Mouse (Mus musculus) midbrain, embryonic 13.5 days (tissue): Measurements from ENCODE around the gene Btnl10. TPM values are rescaled to one million over a fixed set of nuclear protein-coding genes. Genes with fewer than 3 reads are reported as not detected.
"Not testable (repeated sequence)": the region's sequence is repeated elsewhere in the genome, so short reads cannot be mapped to it uniquely, and the experiment has no call there.

Experiments
- ATAC-seq: fragments of 200-750 bp; cut with Nextera tagmentation; 2 replicates; pipeline ENCODE4 v1.8.0; 2017; ENCODE audit warnings: mild to moderate bottlenecking, moderate TSS enrichment, moderate library complexity
- H3K27ac ChIP-seq: fragments of 300-500 bp; sonication (generic); 2 replicates; pipeline ENCODE4 v1.5.1; 2015; ENCODE audit warnings: inconsistent platforms, mild to moderate bottlenecking, moderate library complexity
- H3K27me3 ChIP-seq: fragments of 300-500 bp; sonication (generic); 2 replicates; pipeline ENCODE4 v1.6.1; 2015; ENCODE audit warnings: mild to moderate bottlenecking, inconsistent platforms
- H3K36me3 ChIP-seq: fragments of 300-500 bp; sonication (generic); 2 replicates; pipeline ENCODE4 v1.6.1; 2015; ENCODE audit warnings: mild to moderate bottlenecking, inconsistent platforms
- H3K4me1 ChIP-seq: fragments of 300-500 bp; sonication (generic); replicated peaks from 2 replicates; pipeline ENCODE4 v1.6.1; 2015; ENCODE audit warnings: inconsistent platforms
- H3K4me2 ChIP-seq: fragments of 300-500 bp; sonication (generic); replicated peaks from 2 replicates; pipeline ENCODE4 v1.6.1; 2015; ENCODE audit warnings: moderate library complexity, mild to moderate bottlenecking, inconsistent platforms
- H3K4me3 ChIP-seq: fragments of 300-500 bp; sonication (generic); replicated peaks from 2 replicates; pipeline ENCODE4 v1.5.1; 2015; ENCODE audit warnings: mild to moderate bottlenecking, inconsistent platforms
- H3K9ac ChIP-seq: fragments of 300-500 bp; sonication (generic); replicated peaks from 2 replicates; pipeline ENCODE4 v1.6.1; 2015; ENCODE audit warnings: mild to moderate bottlenecking, inconsistent platforms
- H3K9me3 ChIP-seq: fragments of 300-500 bp; sonication (generic); 2 replicates; pipeline ENCODE4 v1.6.1; 2016; ENCODE audit warnings: mild to moderate bottlenecking, inconsistent platforms
- WGBS: fragments of 180-500 bp; shearing (Covaris S2); methylation state at CpG from one replicate; pipeline ENCODE4 v1.1.7; 2015; 5-methylcytosine and 5-hydroxymethylcytosine counted together
- polyA plus RNA-seq: library from polyadenylated mRNA; unstranded; fragments of >200 nt; fragmentation: Nextera tagmentation; extraction: Ambion mirVana; gene quantifications from 2 replicates; pipeline ENCODE4 v1.2.1, GENCODE M21; 2015

Gene Btnl10
- polyA plus RNA-seq, 1 experiment from 2014 or later: not detected

DNA sequence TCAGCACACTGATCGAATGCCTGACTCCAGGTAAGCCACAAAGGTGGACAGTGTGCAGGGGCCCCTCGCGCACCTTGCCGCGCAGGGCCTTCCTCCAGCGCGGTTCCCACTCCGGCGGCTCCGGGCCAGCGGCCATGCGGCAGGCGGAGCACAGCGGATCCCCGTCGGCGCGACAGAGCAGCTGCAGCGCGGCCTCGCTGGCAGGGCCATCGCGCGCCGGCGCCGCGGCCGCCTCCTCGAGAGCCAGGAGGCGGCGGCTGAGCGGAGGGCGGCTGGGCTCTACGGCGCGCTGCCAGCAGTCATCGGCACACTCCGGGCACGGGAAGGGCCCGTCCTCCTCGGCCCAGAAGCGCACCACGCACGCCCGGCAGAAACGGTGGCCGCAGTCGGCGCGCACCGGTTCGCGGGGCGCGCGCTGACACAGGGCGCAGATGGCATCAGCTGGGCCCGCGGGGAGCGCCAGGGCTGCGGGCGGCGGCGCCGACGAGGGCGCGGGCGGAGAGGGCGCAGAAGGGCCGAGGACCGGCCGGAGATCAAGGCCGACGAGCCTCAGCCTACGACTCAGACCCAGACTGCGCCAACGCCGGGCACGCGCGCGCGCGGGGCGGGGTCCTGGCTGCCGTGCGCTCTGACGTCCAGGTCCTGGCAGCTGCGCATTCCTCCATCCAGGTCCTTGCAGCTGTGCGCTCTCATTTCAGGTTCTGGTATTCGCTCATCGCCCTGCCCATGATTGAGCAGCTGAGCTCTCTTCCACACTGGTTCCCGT is 20.8 kb downstream of the Btnl10 start, which contains the start of gene Rnf187:
Gene Rnf187, minus strand, starts transcription at position 595 of the 766 bp plus-strand sequence.
- under 1% methylated on average over 90 of the region's 95 CpGs for WGBS
- Histone ChIP-seq H3K4me3 (peak within 1 kb of the TSS; percentile 96), H3K4me1 (peaks cover 32% of the 10 kb centered on the region), H3K9me3 (no peaks in the 10 kb centered on the region), H3K4me2 (peak within 1 kb of the TSS; percentile 83), H3K27ac (peak within 1 kb of the TSS; percentile 96), H3K9ac (peak within 1 kb of the TSS; percentile 100), H3K36me3 (peaks cover 32% of the 10 kb centered on the region), H3K27me3 (no peaks in the 10 kb centered on the region)
- peak; percentile 98 for ATAC-seq

DNA sequence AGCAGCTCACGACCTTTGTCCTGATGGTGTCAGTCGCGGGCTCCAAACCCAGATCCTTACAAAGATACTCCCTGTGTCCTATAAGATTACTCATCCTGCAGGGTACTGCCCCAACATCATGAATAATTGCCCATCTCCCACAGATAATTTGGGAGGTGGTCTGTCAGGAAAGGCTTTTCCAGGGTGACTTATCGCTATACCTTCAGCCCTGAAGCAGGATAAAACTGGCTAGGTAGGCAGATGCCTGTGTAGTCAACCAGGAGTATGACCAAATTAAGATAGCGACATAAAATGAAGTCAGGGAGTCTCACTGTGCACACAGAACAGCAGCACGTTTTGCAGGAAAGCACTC is 21.4 kb downstream of the Btnl10 start:
- H3K36me3 ChIP-seq: peaks cover 27% of the 10 kb centered on the region
- H3K9me3 ChIP-seq: no peaks in the 10 kb centered on the region
- WGBS: 14% methylated on average over 6 of the region's 6 CpGs
- peak overlapping the region; percentile 83 for H3K4me2 ChIP-seq
- peak overlapping the region; percentile 96 for H3K4me3 ChIP-seq
- peak overlapping the region; percentile 96 for H3K27ac ChIP-seq
- no peak; the same call in 1 of the 2 replicates for ATAC-seq
- no peaks in the 10 kb centered on the region; the same call in 1 of the 2 replicates for H3K27me3 ChIP-seq
- H3K9ac ChIP-seq: peak overlapping the region; percentile 100
- H3K4me1 ChIP-seq: peaks cover 35% of the 10 kb centered on the region

DNA sequence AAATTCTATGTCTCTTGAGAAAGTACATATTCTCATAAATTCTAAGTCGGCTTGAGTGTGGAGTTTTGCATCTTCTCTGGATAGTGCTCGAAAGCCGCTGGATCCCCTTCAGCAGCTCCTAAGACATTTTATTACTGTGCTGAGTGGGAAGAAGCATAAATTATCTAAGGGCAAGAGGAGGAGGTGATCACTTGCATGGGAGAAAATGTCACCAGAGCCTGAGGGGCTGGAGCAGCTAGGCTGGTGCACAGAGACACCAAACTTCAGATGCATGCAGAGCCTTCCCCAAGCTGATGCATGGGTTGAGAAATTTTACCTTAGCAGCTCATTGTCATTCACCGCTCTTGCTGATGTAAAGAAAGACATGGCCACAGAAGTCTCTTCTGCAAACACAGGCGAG is 26.4 kb downstream of the Btnl10 start:
- peaks cover 2% of the 10 kb centered on the region; the same call in 1 of the 2 replicates for H3K27me3 ChIP-seq
- no peaks in the 10 kb centered on the region for H3K36me3 ChIP-seq
- WGBS: 86% methylated on average over 5 of the region's 5 CpGs
- H3K4me3 ChIP-seq: no peak overlapping the region
- no peaks in the 10 kb centered on the region for H3K9me3 ChIP-seq
- H3K4me2 ChIP-seq: no peak overlapping the region
- 0 out of 2 replicates have a peak overlapping the region, but pooled peaks have one; percentile 47 for H3K27ac ChIP-seq
- ATAC-seq: no peak
- H3K9ac ChIP-seq: no peak overlapping the region
- peaks cover 18% of the 10 kb centered on the region for H3K4me1 ChIP-seq

DNA sequence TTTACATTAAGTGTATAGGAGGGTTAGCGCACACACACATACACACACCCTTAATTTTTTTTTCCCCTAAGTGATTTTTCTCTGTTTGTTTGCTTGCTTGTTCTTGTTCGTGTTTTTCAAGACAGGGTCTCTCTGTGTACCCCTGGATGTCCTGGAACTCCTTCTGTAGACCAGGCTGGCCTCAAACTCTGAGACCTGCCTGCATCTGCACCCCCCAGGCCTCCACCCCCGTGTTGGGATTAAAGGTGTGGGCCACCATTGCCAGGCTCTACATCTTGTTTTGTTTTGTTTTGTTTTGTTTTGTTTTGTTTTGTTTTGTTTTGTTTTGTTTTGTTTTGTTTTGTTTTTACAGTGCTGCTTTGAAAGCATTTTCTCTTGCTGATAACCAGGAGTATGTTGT is 29.6 kb downstream of the Btnl10 start:
- Histone ChIP-seq H3K9me3 (no peaks in the 10 kb centered on the region), H3K27ac (peak overlapping the region; percentile 99), H3K9ac (peak overlapping the region; percentile 84; the same call in 1 of the 2 replicates), H3K27me3 (peaks cover 2% of the 10 kb centered on the region; the same call in 1 of the 2 replicates), H3K4me3 (peak overlapping the region; percentile 67; the same call in 1 of the 2 replicates), H3K36me3 (no peaks in the 10 kb centered on the region), H3K4me1 (peaks cover 30% of the 10 kb centered on the region), H3K4me2 (peak overlapping the region; percentile 69)
- ATAC-seq: no peak
- WGBS: 86% methylated on average over 3 of the region's 3 CpGs

DNA sequence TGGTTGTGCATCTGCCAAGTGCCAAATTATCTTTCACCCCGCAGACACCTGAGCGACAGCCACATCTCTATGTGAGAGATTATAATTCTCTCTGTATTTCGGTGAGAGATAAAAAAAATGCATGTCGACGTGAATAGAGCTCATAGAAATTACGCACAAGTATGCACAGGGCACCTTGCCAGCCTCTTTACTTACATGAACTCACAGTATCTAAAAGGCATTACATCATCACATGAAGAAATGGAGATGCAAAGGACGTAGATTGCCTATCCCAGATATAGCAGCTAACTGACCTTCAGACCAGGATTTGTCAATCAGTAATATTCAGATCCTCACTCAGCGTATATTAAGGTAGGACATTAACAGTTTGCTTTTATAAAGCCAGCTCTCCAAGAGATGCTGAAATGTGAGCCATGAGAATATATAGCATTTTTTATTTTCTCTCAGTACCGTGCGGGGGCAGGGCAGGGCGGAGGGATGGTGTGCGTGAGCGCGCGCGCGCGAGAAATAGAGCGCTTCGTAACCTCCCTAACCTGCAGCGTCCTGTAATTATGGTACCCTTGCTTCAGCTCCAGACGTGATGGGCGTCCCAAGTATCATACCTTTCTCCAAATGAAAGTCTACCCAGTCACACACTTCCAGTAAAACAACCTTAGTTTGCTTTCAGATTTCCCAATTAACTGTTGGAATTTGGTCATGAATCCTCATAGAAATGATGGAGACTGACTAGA is 30.3 kb downstream of the Btnl10 start:
- Histone ChIP-seq H3K4me3 (peak overlapping the region; percentile 67), H3K9me3 (no peaks in the 10 kb centered on the region), H3K4me2 (peak overlapping the region; percentile 69), H3K27me3 (peaks cover 2% of the 10 kb centered on the region; the same call in 1 of the 2 replicates), H3K9ac (peak overlapping the region; percentile 84), H3K27ac (peak overlapping the region; percentile 99), H3K4me1 (peaks cover 34% of the 10 kb centered on the region), H3K36me3 (no peaks in the 10 kb centered on the region)
- ATAC-seq: peak; percentile 78
- 13% methylated on average over 23 of the region's 23 CpGs for WGBS

DNA sequence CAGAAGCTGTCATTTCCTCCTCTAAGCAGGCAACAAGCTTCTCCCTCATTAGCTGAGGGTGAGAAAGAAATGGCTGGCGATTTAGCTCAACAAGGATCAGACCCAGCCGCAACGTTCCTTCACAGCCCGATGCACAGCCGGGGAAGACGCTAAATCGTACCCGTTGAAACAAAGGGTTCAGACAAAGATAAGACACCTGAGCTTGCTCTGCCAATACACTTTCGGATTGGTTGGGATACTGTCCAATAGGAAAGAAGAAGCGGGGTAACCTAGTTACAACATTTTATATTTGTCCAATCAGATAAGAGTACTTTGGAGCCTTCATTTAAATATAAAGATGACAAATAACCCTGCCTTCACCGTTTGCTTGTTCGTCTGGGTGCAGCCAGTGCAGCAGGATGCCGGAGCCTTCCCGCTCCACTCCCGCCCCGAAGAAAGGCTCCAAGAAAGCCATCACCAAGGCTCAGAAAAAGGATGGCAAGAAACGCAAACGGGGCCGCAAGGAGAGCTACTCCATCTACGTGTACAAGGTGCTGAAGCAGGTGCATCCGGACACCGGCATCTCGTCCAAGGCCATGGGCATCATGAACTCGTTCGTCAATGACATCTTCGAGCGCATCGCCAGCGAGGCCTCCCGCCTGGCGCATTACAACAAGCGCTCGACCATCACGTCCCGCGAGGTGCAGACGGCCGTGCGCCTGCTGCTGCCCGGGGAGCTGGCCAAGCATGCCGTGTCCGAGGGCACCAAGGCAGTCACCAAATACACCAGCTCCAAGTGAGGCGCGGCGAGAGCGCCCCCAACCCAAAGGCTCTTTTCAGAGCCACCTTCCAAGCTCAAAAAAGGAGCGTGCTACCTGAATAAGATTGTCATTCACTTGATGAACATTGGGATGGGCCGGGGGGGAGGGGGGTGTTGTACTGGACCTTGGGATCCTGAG is 31.1 kb downstream of the Btnl10 start, which contains the start of gene Hist3h2ba:
Gene Hist3h2ba, plus strand, starts transcription at position 379 of the 938 bp plus-strand sequence.
- peak; percentile 95 for ATAC-seq
- H3K9me3 ChIP-seq: no peaks in the 10 kb centered on the region
- 1% methylated on average over 48 of the region's 48 CpGs for WGBS
- H3K27ac ChIP-seq: peak within 1 kb of the TSS; percentile 99
- peak within 1 kb of the TSS; percentile 97 for H3K9ac ChIP-seq
- peaks cover 2% of the 10 kb centered on the region; the same call in 1 of the 2 replicates for H3K27me3 ChIP-seq
- H3K4me1 ChIP-seq: peaks cover 35% of the 10 kb centered on the region
- H3K4me2 ChIP-seq: peak within 1 kb of the TSS; percentile 69
- peak within 1 kb of the TSS; percentile 67 for H3K4me3 ChIP-seq
- no peaks in the 10 kb centered on the region for H3K36me3 ChIP-seq

DNA sequence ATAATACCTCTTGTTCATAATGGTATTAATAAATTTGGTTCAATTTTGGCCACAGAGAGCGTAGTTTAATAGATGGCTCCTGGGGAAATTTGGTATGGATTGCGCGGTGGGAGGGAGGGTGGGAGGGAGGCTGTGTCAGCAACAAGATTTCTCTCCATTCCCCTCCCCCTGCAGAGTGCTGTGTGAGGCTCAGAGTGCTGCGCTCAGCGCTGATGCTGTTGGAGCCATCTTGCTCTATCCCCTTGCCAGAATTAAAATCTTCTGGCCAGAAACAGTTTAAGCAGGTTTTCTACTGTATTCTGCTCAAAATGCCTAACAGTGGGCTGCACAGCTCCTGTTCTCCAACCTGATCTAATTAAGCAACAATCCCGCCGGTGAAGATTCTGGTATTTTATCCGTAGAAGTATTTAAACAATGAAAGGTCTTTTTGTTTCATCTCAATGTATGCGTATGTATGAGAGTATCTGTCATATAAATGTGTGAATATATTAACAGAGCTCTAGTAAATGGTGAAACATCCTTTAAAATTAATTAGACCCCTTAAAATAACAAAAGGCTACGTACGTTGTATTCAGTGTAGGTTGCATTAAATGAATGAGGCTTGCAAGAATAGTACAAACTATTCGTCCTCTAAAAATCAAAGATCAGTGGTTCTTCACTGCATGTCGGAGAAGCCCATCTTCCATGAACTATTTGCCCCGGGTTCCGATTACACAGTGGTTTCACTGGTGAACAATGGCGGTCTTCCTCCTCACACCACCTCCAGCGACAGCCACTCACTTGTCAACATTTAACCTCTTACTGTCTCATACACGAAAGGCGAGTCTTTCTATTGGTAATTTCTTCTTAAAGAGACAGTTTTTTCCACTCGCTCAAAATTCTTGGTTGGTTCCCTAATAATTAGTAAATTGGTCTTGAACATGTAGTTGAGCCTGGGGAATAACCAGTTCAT is 32.0 kb downstream of the Btnl10 start:
- no peaks in the 10 kb centered on the region for H3K27me3 ChIP-seq
- no peaks in the 10 kb centered on the region for H3K36me3 ChIP-seq
- peak; percentile 60 for ATAC-seq
- no peaks in the 10 kb centered on the region for H3K9me3 ChIP-seq
- peak overlapping the region; percentile 69 for H3K4me2 ChIP-seq
- H3K4me1 ChIP-seq: peaks cover 35% of the 10 kb centered on the region
- WGBS: 1% methylated on average over 20 of the region's 20 CpGs
- peak overlapping the region; percentile 99 for H3K27ac ChIP-seq
- peak overlapping the region; percentile 67 for H3K4me3 ChIP-seq
- peak overlapping the region; percentile 97 for H3K9ac ChIP-seq

DNA sequence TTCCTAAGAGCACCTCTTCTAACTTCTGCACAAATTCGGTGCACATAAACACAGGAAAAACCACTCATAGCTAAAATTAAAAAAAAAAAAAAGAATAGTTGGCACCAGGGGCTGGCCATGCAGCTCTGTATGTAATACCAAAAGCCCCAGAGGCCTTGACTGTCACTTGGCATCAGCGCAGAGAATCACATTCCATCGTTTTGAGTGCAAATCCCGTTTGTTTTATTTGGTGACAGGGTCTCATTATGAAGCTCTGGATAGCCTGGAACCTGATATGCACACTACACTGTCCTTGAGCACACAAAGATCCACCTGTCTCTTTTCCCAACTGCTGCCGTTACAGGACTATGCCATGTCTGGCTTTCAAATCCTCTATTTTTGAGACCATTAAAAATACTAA is 33.5 kb downstream of the Btnl10 start:
- H3K4me3 ChIP-seq: peak overlapping the region; percentile 67
- peak overlapping the region; percentile 97 for H3K9ac ChIP-seq
- H3K36me3 ChIP-seq: no peaks in the 10 kb centered on the region
- H3K4me1 ChIP-seq: peaks cover 41% of the 10 kb centered on the region
- H3K4me2 ChIP-seq: peak overlapping the region; percentile 69
- peak overlapping the region; percentile 99 for H3K27ac ChIP-seq
- 64% methylated on average over 5 of the region's 5 CpGs for WGBS
- no peaks in the 10 kb centered on the region for H3K27me3 ChIP-seq
- no peak for ATAC-seq
- no peaks in the 10 kb centered on the region for H3K9me3 ChIP-seq

DNA sequence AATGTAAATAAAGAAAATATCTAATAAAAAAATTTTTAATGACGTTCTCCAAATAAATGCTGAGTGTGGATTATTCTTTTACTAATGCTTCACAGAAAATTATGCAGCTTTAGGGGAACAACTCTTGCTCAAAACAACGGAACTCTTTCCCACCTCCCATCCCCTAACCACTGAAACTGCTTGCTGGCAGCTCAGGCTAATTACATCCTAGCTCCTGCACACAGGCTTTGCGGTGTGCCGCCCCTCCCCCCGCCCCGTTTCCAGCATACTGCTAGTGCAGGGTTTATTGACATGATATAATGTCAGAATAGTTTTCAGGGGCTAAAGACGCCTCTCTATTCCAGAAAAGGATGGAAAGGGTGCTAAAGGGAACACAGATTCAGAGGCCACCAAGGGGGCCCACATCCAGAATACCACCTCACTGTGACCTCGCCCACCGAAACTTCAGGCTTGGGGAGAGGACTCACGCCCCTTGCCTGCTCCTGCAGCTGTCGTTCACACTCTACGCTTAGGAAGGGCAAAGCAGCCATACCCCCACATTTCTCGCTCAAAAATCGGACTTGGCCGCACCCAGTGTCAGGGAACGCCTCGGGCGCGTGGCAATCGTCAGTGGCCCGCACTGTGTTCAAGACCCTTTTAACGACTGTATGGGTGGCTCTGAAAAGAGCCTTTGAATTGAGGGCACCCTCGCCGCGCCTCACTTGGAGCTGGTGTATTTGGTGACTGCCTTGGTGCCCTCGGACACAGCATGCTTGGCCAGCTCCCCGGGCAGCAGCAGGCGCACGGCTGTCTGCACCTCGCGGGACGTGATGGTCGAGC is 35.9 kb downstream of the Btnl10 start:
- ATAC-seq: peak; percentile 18
- peak overlapping the region; percentile 87 for H3K4me3 ChIP-seq
- H3K9me3 ChIP-seq: no peaks in the 10 kb centered on the region
- H3K9ac ChIP-seq: peak overlapping the region; percentile 97
- under 1% methylated on average over 33 of the region's 33 CpGs for WGBS
- peaks cover 56% of the 10 kb centered on the region for H3K4me1 ChIP-seq
- H3K4me2 ChIP-seq: peak overlapping the region; percentile 90
- peaks cover 9% of the 10 kb centered on the region for H3K36me3 ChIP-seq
- H3K27ac ChIP-seq: peak overlapping the region; percentile 100
- H3K27me3 ChIP-seq: no peaks in the 10 kb centered on the region

DNA sequence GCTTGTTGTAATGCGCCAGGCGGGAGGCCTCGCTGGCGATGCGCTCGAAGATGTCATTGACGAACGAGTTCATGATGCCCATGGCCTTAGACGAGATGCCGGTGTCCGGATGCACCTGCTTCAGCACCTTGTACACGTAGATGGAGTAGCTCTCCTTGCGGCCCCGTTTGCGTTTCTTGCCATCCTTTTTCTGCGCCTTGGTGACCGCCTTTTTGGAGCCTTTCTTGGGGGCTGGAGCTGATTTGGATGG is 36.4 kb downstream of the Btnl10 start:
- Histone ChIP-seq H3K4me2 (peak overlapping the region; percentile 90), H3K4me1 (peaks cover 61% of the 10 kb centered on the region)
- WGBS: under 1% methylated on average over 17 of the region's 17 CpGs

More for the DNA sequence above, 36.4 kb downstream of the Btnl10 start:
- H3K27me3 ChIP-seq, H3K9me3 ChIP-seq, H3K36me3 ChIP-seq: not testable (repeated sequence)
- Histone ChIP-seq H3K4me3 (peak overlapping the region; percentile 87), H3K27ac (peak overlapping the region; percentile 100), H3K9ac (peak overlapping the region; percentile 97)
- peak; percentile 39; the same call in 1 of the 2 replicates for ATAC-seq
